Mouse (Mus musculus): ENCODE measurements around the gene Nxnl2.

DNA sequence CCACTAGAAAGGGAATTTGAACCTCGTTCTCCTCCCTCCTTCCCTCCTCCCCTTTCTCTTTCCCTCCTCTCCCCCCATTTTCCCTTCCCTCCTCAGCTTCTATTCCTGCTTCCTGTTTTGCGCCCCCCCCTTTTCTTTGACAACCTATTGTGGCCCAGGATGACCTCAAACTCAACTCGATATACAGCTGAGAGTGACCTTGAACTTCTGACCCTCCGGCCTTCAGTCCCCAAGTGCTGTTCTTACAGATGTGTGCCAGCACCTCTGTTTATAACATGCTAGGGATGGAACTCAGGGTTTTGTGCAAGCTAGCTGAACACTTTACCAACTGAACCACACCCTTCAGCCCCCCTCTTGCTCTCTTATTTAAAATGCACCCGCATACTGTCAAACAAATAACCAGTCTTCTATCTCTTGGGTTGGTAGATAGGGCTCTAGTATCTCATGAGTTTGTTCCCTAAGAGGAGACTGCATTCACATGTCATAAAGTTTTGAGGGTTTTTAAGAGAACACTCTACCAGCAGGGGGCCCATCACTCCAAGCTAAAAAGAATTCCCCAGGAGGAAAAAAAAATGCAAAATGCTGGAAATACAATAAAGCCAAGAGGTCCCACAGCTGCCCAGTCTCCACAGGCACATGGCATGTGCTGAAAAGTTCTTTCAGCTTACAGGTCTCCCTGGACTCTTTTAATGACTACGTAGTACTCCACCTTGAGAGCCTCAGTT, 20.8 kb downstream of the Nxnl2 start:
- TF ChIP-seq CTCF (IDR thresholded peaks at IDR 0.05; ENCODE audit: borderline replicate concordance, control insufficient read depth, extremely low read depth, insufficient read depth, low read length, poor library complexity): no peak
- no peak for TF ChIP-seq POLR2A (IDR thresholded peaks at IDR 0.05; ENCODE audit: control insufficient read depth, extremely low read depth, insufficient read depth, low read length, poor library complexity)

Measured in thymus, adult 2 months (tissue).